Mouse (Mus musculus) G1E (cell line): ENCODE measurements around the gene Scarb1.

Experiments used
- CTCF ChIP-seq: IDR thresholded peaks from 2 replicates; pipeline ENCODE4 v1.5.1; 2012; ENCODE audit warnings: low read depth, low read length, inconsistent platforms, mixed read lengths
- GATA1 ChIP-seq: IDR thresholded peaks from 2 replicates; pipeline ENCODE4 v1.6.1; 2012; ENCODE audit warnings: borderline replicate concordance, low read length, inconsistent platforms, mixed read lengths
- TAL1 ChIP-seq: conservative IDR thresholded peaks from 2 replicates; pipeline ENCODE4 v1.6.1; 2012; ENCODE audit warnings: low read depth, low read length, inconsistent platforms, mixed read lengths

GRCm38 (mm10) chr5:125351057-125351456, 10.2 kb upstream of the Scarb1 start:
- TF ChIP-seq CTCF, result no peak
- no peak for TF ChIP-seq TAL1
- TF ChIP-seq GATA1, result no peak
